Comparison of ENCODE assay signal across 23 mouse cellular contexts in the genomic region with DNA sequence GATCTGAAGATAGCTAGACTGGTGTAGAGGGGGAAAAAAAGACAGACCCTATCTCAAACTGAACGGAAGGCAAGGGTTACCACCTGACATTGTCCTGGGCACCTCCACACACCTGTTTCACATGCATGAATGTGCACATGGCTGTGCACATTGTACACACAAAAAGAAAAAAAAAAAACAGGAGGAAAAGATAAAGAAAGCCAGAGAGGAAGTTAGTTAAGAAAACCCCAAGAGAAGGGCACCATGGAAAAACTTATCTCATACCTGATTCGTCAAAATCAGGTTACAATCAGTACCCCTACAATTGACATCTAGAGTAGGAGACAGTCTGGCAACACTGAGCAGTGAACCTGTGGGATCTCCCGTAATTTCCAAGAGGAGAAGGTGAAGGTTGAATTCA. TPM values are rescaled to one million over a fixed set of nuclear protein-coding genes. Genes with fewer than 3 reads are reported as not detected.
"Had no signal": no experiment of that assay in that cellular context is flagged by ENCODE, and none has a peak within 500 bp of the region (broad histone marks: within the 10 kb centered on the region; RNA-seq: fewer than 3 reads in every experiment).

No protein-coding gene starts in this region.

- H3K4me2 ChIP-seq: lung, embryonic 14.5 days; midbrain, embryonic 11.5 days; midbrain, embryonic 13.5 days; midbrain, embryonic 15.5 days; neural tube, embryonic 12.5 days; stomach, embryonic 15.5 days had no signal

- H3K36me3 ChIP-seq: midbrain, embryonic 13.5 days; midbrain, embryonic 15.5 days; neural tube, embryonic 12.5 days; stomach, embryonic 15.5 days had no signal

- H3K9ac ChIP-seq: lung, embryonic 14.5 days; midbrain, embryonic 13.5 days; midbrain, embryonic 15.5 days; neural tube, embryonic 12.5 days; stomach, embryonic 15.5 days had no signal

- H3K27me3 ChIP-seq: megakaryocyte, embryonic 14.5 days; midbrain, embryonic 13.5 days; midbrain, embryonic 15.5 days; neural tube, embryonic 12.5 days; stomach, embryonic 15.5 days had no signal

- H3K4me1 ChIP-seq: megakaryocyte, embryonic 14.5 days; midbrain, embryonic 13.5 days; midbrain, embryonic 15.5 days; neural tube, embryonic 12.5 days; stomach, embryonic 15.5 days had no signal

- DNase-seq: lung, adult 18-20 months; lung, embryonic 14.5 days; lung, postnatal 10 days; right cerebral cortex, postnatal 14 days; thymus, adult 2 months; thymus, postnatal 25 days; thymus, postnatal 4 days had no signal

- H3K4me3 ChIP-seq: megakaryocyte, embryonic 14.5 days; midbrain, embryonic 13.5 days; midbrain, embryonic 15.5 days; neural tube, embryonic 12.5 days; stomach, embryonic 15.5 days had no signal

- H3K27ac ChIP-seq: macrophage; midbrain, embryonic 13.5 days; midbrain, embryonic 15.5 days; neural tube, embryonic 12.5 days; stomach, embryonic 15.5 days; stomach, postnatal 0 days had no signal

- ATAC-seq: midbrain, embryonic 13.5 days; midbrain, embryonic 15.5 days had no signal

- H3K9me3 ChIP-seq: megakaryocyte, embryonic 14.5 days; midbrain, embryonic 13.5 days; midbrain, embryonic 15.5 days; neural tube, embryonic 12.5 days; stomach, embryonic 15.5 days had no signal

RNA-seq across cellular contexts. Expression of a gene that starts 39.6 kb away (rescaled TPM):
- total RNA-seq: megakaryocyte progenitor cell, adult 5-6 weeks; midbrain, postnatal 0 days; monocyte, adult 5-6 weeks; neutrophil, adult 5-6 weeks had no signal
- polyA plus RNA-seq: lung, embryonic 14.5 days; lung, embryonic 16.5 days; macrophage; midbrain, embryonic 11.5 days; midbrain, embryonic 13.5 days; midbrain, embryonic 15.5 days; midbrain, postnatal 0 days; neural tube, embryonic 12.5 days; neural tube, embryonic 14.5 days; spleen, adult 2 months; testis, adult 2 months; thymus, adult 2 months had no signal
